Mouse (Mus musculus): Measurements from ENCODE around the gene Arhgap15. TPM values are rescaled to one million over a fixed set of nuclear protein-coding genes. Genes with fewer than 3 reads are reported as not detected.

The Arhgap15 gene
- total and polyA plus RNA-seq, 3 experiments = 1.5 to 2.8 TPM; not detected in 1

GRCm38 (mm10) chr2:44184476-44184875 is 435.9 kb downstream of the Arhgap15 start:
- Histone ChIP-seq H3K4me3 (ENCODE audit: control insufficient read depth in 1 of 2, insufficient read depth in 1 of 2, low read depth in 2 of 2, low read length in 2 of 2) (no peak overlapping the region), H3K4me1 (ENCODE audit: control insufficient read depth in 1 of 2, insufficient read depth in 2 of 2, low read length in 2 of 2) (no peaks in the 10 kb centered on the region), H3K27me3 (ENCODE audit: control insufficient read depth in 1 of 2, insufficient read depth in 2 of 2, low read length in 2 of 2) (no peaks in the 10 kb centered on the region), H3K36me3 (ENCODE audit: control insufficient read depth in 1 of 2, insufficient read depth in 2 of 2, low read length in 2 of 2) (no peaks in the 10 kb centered on the region), H3K27ac (ENCODE audit: control insufficient read depth, low read depth, low read length) (no peak overlapping the region), H3K9ac (ENCODE audit: control insufficient read depth, low read depth, low read length, poor library complexity, severe bottlenecking) (no peak overlapping the region), H3K79me2 (ENCODE audit: control insufficient read depth, insufficient read depth, low read length, poor library complexity) (no peaks in the 10 kb centered on the region), H3K9me3 (replicated peaks; ENCODE audit: insufficient read depth, low read length) (no peaks in the 10 kb centered on the region)
- TF ChIP-seq GATA1 (IDR thresholded peaks at IDR 0.05; ENCODE audit: low read depth, low read length) (no peak), UBTF (IDR thresholded peaks at IDR 0.05; ENCODE audit: borderline replicate concordance, insufficient read depth, low read depth, low read length) (no peak), NRF1 (IDR thresholded peaks at IDR 0.05; ENCODE audit: insufficient read depth, low read depth, low read length, poor library complexity, severe bottlenecking) (no peak), MYC (IDR thresholded peaks at IDR 0.05; ENCODE audit: low read depth, low read length) (no peak), SMC3 (IDR thresholded peaks at IDR 0.05; ENCODE audit: low read depth, low read length) (no peak), TCF12 (IDR thresholded peaks at IDR 0.05; ENCODE audit: low read depth, low read length) (no peak), MAZ (IDR thresholded peaks at IDR 0.05; ENCODE audit: low read depth, low read length) (no peak), MEF2A (IDR thresholded peaks at IDR 0.05; ENCODE audit: extremely low read depth, insufficient replicate concordance, low read depth, low read length, poor library complexity, severe bottlenecking) (no peak), ZMIZ1 (IDR thresholded peaks at IDR 0.05; ENCODE audit: low read depth, low read length) (no peak), GABPA (IDR thresholded peaks at IDR 0.05; ENCODE audit: low read depth, low read length) (no peak)
- DNase-seq (ENCODE audit: low read depth, low spot score) = no peak

- Histone ChIP-seq H3K27ac (ENCODE audit: control insufficient read depth, low read depth, low read length) (no peak overlapping the region), H3K36me3 (ENCODE audit: control insufficient read depth in 1 of 2, insufficient read depth in 2 of 2, low read length in 2 of 2) (no peaks in the 10 kb centered on the region), H3K27me3 (ENCODE audit: control insufficient read depth in 1 of 2, insufficient read depth in 2 of 2, low read length in 2 of 2) (no peaks in the 10 kb centered on the region), H3K4me3 (ENCODE audit: control insufficient read depth in 1 of 2, insufficient read depth in 1 of 2, low read depth in 2 of 2, low read length in 2 of 2) (no peak overlapping the region), H3K9me3 (replicated peaks; ENCODE audit: insufficient read depth, low read length) (no peaks in the 10 kb centered on the region), H3K4me1 (ENCODE audit: control insufficient read depth in 1 of 2, insufficient read depth in 2 of 2, low read length in 2 of 2) (no peaks in the 10 kb centered on the region), H3K79me2 (ENCODE audit: control insufficient read depth, insufficient read depth, low read length, poor library complexity) (no peaks in the 10 kb centered on the region), H3K9ac (ENCODE audit: control insufficient read depth, low read depth, low read length, poor library complexity, severe bottlenecking) (no peak overlapping the region)
- TF ChIP-seq USF1 (IDR thresholded peaks at IDR 0.05; ENCODE audit: low read depth, low read length) (no peak), EP300 (IDR thresholded peaks at IDR 0.05; ENCODE audit: low read depth in 1 of 2, low read length in 2 of 2) (no peak), MYB (IDR thresholded peaks at IDR 0.05; ENCODE audit: low read depth, low read length) (no peak), ZMIZ1 (IDR thresholded peaks at IDR 0.05; ENCODE audit: low read depth, low read length) (no peak), SMC3 (IDR thresholded peaks at IDR 0.05; ENCODE audit: low read depth, low read length) (no peak), HCFC1 (IDR thresholded peaks at IDR 0.05; ENCODE audit: low read depth, low read length) (no peak), NRF1 (IDR thresholded peaks at IDR 0.05; ENCODE audit: insufficient read depth, low read depth, low read length, poor library complexity, severe bottlenecking) (no peak), CHD1 (IDR thresholded peaks at IDR 0.05; ENCODE audit: low read depth, low read length) (no peak), MAFK (IDR thresholded peaks at IDR 0.05; ENCODE audit: borderline replicate concordance, low read depth, low read length) (no peak), POLR2AphosphoS2 (IDR thresholded peaks at IDR 0.05; ENCODE audit: low read length) (no peak)
- no peak for DNase-seq (ENCODE audit: low read depth, low spot score)
Observed at GRCm38 (mm10) chr2:44190749-44191148, 442.1 kb downstream of the Arhgap15 start.
